Mouse (Mus musculus) lung, postnatal 0 days (tissue): Measurements from ENCODE around the gene 1810062G17Rik. TPM values are rescaled to one million over a fixed set of nuclear protein-coding genes. Genes with fewer than 3 reads are reported as not detected.
A peak's percentile ranks its signal among the peaks of the same experiment; 100 is the strongest.

Experiments
- ATAC-seq: fragments of 200-750 bp; cut with Nextera tagmentation; 2 replicates; pipeline ENCODE4 v1.8.0; 2017; ENCODE audit warnings: moderate library complexity
- DNase-seq: peaks from one replicate; pipeline ENCODE4 v3.0.0-alpha.2; 2016; ENCODE audit warnings: low spot score
- H3K27ac ChIP-seq: fragments of 300-500 bp; sonication (generic); 2 replicates; pipeline ENCODE4 v1.5.1; 2014; ENCODE audit warnings: antibody characterized with exemption, mild to moderate bottlenecking, low read length, mixed read lengths
- H3K27me3 ChIP-seq: fragments of 300-500 bp; sonication (generic); replicated peaks from 2 replicates; pipeline ENCODE4 v1.6.1; 2014; ENCODE audit warnings: low read length, mixed read lengths; ENCODE audit not compliant: insufficient read depth
- H3K36me3 ChIP-seq: fragments of 300-500 bp; sonication (generic); 2 replicates; pipeline ENCODE4 v1.6.1; 2014; ENCODE audit warnings: low read length, mixed read lengths; ENCODE audit not compliant: insufficient read depth
- H3K4me1 ChIP-seq: fragments of 300-500 bp; sonication (generic); 2 replicates; pipeline ENCODE4 v1.6.1; 2014; ENCODE audit warnings: antibody characterized with exemption, low read depth, low read length, mixed read lengths; ENCODE audit not compliant: insufficient read depth
- H3K4me2 ChIP-seq: fragments of 300-500 bp; sonication (generic); replicated peaks from 2 replicates; pipeline ENCODE4 v1.6.1; 2014; ENCODE audit warnings: low read depth, mild to moderate bottlenecking, low read length, moderate library complexity, mixed read lengths
- H3K4me3 ChIP-seq: fragments of 300-500 bp; sonication (generic); 2 replicates; pipeline ENCODE4 v1.5.1; 2014; ENCODE audit warnings: low read depth, low read length
- H3K9ac ChIP-seq: fragments of 300-500 bp; sonication (generic); replicated peaks from 2 replicates; pipeline ENCODE4 v1.6.1; 2014; ENCODE audit warnings: low read depth, mild to moderate bottlenecking
- H3K9me3 ChIP-seq: fragments of 300-500 bp; sonication (generic); 2 replicates; pipeline ENCODE4 v1.6.1; 2016; ENCODE audit warnings: low read length, mixed read lengths
- CTCF ChIP-seq: IDR thresholded peaks from 2 replicates; pipeline ENCODE4 v1.5.1; 2016; ENCODE audit warnings: antibody characterized with exemption, mild to moderate bottlenecking
- EP300 ChIP-seq: IDR thresholded peaks from 2 replicates; pipeline ENCODE4 v1.6.1; 2016; ENCODE audit warnings: antibody characterized with exemption, mild to moderate bottlenecking, control low read depth
- WGBS: fragments of 180-500 bp; shearing (Covaris S2); extraction: QIAGEN DNeasy Blood & Tissue Kit; methylation state at CpG from one replicate; pipeline ENCODE4 v1.1.7; 2014; 5-methylcytosine and 5-hydroxymethylcytosine counted together
- polyA plus RNA-seq: library from polyadenylated mRNA; unstranded; fragments of >200 nt; fragmentation: Nextera tagmentation; extraction: Ambion mirVana; gene quantifications from 2 replicates; pipeline ENCODE4 v1.2.1, GENCODE M21; 2015

The 1810062G17Rik gene
- polyA plus RNA-seq, 1 experiment from 2014 or later = 8.0 TPM

- Histone ChIP-seq H3K36me3 (no peaks in the 10 kb centered on the region), H3K27ac (peak overlapping the region; percentile 77), H3K27me3 (no peaks in the 10 kb centered on the region), H3K9me3 (no peaks in the 10 kb centered on the region), H3K4me1 (peaks cover 12% of the 10 kb centered on the region; the same call in 1 of the 2 replicates), H3K9ac (no peak overlapping the region), H3K4me3 (no peak overlapping the region), H3K4me2 (peak overlapping the region; percentile 23; the same call in 1 of the 2 replicates)
- WGBS = 11% methylated on average over 11 of the region's 11 CpGs
- TF ChIP-seq CTCF (no peak), EP300 (peak; percentile 69; the same call in 1 of the 2 replicates)
- peak; percentile 88 for ATAC-seq
- DNase-seq = peak; percentile 88
Measured at GRCm38 (mm10) chr3:36481776-36482193, 6.0 kb downstream of the 1810062G17Rik start.

GRCm38 (mm10) chr3:36482940-36483339, 7.2 kb downstream of the 1810062G17Rik start:
- Histone ChIP-seq H3K4me2 (no peak overlapping the region; the same call in 1 of the 2 replicates), H3K4me1 (peaks cover 12% of the 10 kb centered on the region; the same call in 1 of the 2 replicates), H3K27ac (no peak overlapping the region), H3K27me3 (no peaks in the 10 kb centered on the region), H3K9me3 (no peaks in the 10 kb centered on the region), H3K9ac (no peak overlapping the region), H3K36me3 (no peaks in the 10 kb centered on the region), H3K4me3 (no peak overlapping the region)
- 18% methylated on average over 9 of the region's 9 CpGs for WGBS
- no peak for TF ChIP-seq EP300
- no peak for TF ChIP-seq CTCF
- no peak for ATAC-seq
- DNase-seq = peak; percentile 53

- Histone ChIP-seq H3K27ac (no peak overlapping the region), H3K4me3 (no peak overlapping the region), H3K4me2 (no peak overlapping the region), H3K27me3 (no peaks in the 10 kb centered on the region), H3K36me3 (no peaks in the 10 kb centered on the region), H3K9ac (no peak overlapping the region), H3K4me1 (peaks cover 12% of the 10 kb centered on the region; the same call in 1 of the 2 replicates), H3K9me3 (no peaks in the 10 kb centered on the region)
- TF ChIP-seq CTCF (no peak), EP300 (no peak)
- 94% methylated on average over 4 of the region's 4 CpGs for WGBS
- DNase-seq = no peak
- ATAC-seq = no peak
Measured at GRCm38 (mm10) chr3:36484292-36484691, 8.6 kb downstream of the 1810062G17Rik start.

GRCm38 (mm10) chr3:36486176-36486575, 10.4 kb downstream of the 1810062G17Rik start:
- no peak overlapping the region for H3K4me2 ChIP-seq
- no peaks in the 10 kb centered on the region for H3K36me3 ChIP-seq
- ATAC-seq (no peak), DNase-seq (no peak)
- peaks cover 12% of the 10 kb centered on the region; the same call in 1 of the 2 replicates for H3K4me1 ChIP-seq
- H3K9ac ChIP-seq = no peak overlapping the region
- H3K9me3 ChIP-seq = no peaks in the 10 kb centered on the region
- 46% methylated on average over 6 of the region's 6 CpGs for WGBS
- H3K4me3 ChIP-seq = no peak overlapping the region
- no peak overlapping the region for H3K27ac ChIP-seq
- TF ChIP-seq EP300 (no peak), CTCF (no peak)
- H3K27me3 ChIP-seq = no peaks in the 10 kb centered on the region

GRCm38 (mm10) chr3:36486881-36487280, 11.1 kb downstream of the 1810062G17Rik start:
- no peak for TF ChIP-seq EP300
- no peak for TF ChIP-seq CTCF
- H3K9ac ChIP-seq = no peak overlapping the region
- H3K27me3 ChIP-seq = no peaks in the 10 kb centered on the region
- ATAC-seq = no peak
- no peak overlapping the region for H3K27ac ChIP-seq
- no peak overlapping the region for H3K4me3 ChIP-seq
- peaks cover 8% of the 10 kb centered on the region; the same call in 1 of the 2 replicates for H3K4me1 ChIP-seq
- DNase-seq = no peak
- no peak overlapping the region for H3K4me2 ChIP-seq
- WGBS = 86% methylated on average over 6 of the region's 6 CpGs
- no peaks in the 10 kb centered on the region for H3K36me3 ChIP-seq
- H3K9me3 ChIP-seq = no peaks in the 10 kb centered on the region

- no peak for TF ChIP-seq EP300
- TF ChIP-seq CTCF = no peak
- ATAC-seq (no peak), DNase-seq (no peak)
- no peak overlapping the region for H3K27ac ChIP-seq
- no peaks in the 10 kb centered on the region for H3K9me3 ChIP-seq
- H3K9ac ChIP-seq = no peak overlapping the region
- H3K27me3 ChIP-seq = no peaks in the 10 kb centered on the region
- no peak overlapping the region for H3K4me2 ChIP-seq
- no peak overlapping the region for H3K4me3 ChIP-seq
- H3K4me1 ChIP-seq = 0 out of 2 replicates have a peak, but pooled peaks cover under 1% of the 10 kb centered on the region
- no peaks in the 10 kb centered on the region for H3K36me3 ChIP-seq
- WGBS = 54% methylated on average over 1 of the region's 1 CpGs
Measured at GRCm38 (mm10) chr3:36488367-36488766, 12.6 kb downstream of the 1810062G17Rik start.
